Mouse (Mus musculus) C2C12 (cell line): ENCODE results near the gene Colgalt2.

Source experiments
- CTCF ChIP-seq: IDR thresholded peaks from one replicate; pipeline ENCODE4 v1.5.1; 2011; ENCODE audit not compliant: control insufficient read depth, insufficient read depth, insufficient read length
- MAX ChIP-seq: IDR thresholded peaks from one replicate; pipeline ENCODE4 v1.6.1; 2011; ENCODE audit warnings: mild to moderate bottlenecking, control low read depth
- MYOD1 ChIP-seq: IDR thresholded peaks from one replicate; pipeline ENCODE4 v1.6.1; 2011; ENCODE audit warnings: low read depth; ENCODE audit not compliant: control insufficient read depth, insufficient read length
- MYOG ChIP-seq: IDR thresholded peaks from one replicate; pipeline ENCODE4 v1.6.1; 2011; ENCODE audit not compliant: control insufficient read depth, insufficient read length; ENCODE audit errors: extremely low read depth
- USF1 ChIP-seq: IDR thresholded peaks from one replicate; pipeline ENCODE4 v1.6.1; 2011; ENCODE audit warnings: low read depth, mild to moderate bottlenecking, control low read depth, moderate library complexity

- TF ChIP-seq CTCF, result no peak
- no peak for TF ChIP-seq MYOG
- no peak for TF ChIP-seq MAX
- no peak for TF ChIP-seq USF1
- no peak for TF ChIP-seq MYOD1
Measured at GRCm38 (mm10) chr1:152517057-152517570, 117.5 kb downstream of the Colgalt2 start.
